Mouse (Mus musculus) gastrocnemius, postnatal 25 days (tissue): Measurements from ENCODE around the gene 4930452B06Rik. TPM values are rescaled to one million over a fixed set of nuclear protein-coding genes. Genes with fewer than 3 reads are reported as not detected.

Experiments
- DNase-seq: peaks from one replicate; pipeline ENCODE4 v3.0.0; 2022
- total RNA-seq, 2 experiments: library from RNA; stranded (reverse); gene quantifications; 1 replicate in 1 of 2; 2 replicates in 1 of 2; pipeline ENCODE4 v1.2.3; 2021

4930452B06Rik gene
- total RNA-seq, 2 experiments from 2014 or later = 0.19 TPM; not detected in 1

GRCm38 (mm10) chr14:8451117-8451516 is 214.9 kb downstream of the 4930452B06Rik start:
- DNase-seq = no peak

- DNase-seq = no peak
Observed at GRCm38 (mm10) chr14:8450342-8450741, 215.7 kb downstream of the 4930452B06Rik start.

DNA sequence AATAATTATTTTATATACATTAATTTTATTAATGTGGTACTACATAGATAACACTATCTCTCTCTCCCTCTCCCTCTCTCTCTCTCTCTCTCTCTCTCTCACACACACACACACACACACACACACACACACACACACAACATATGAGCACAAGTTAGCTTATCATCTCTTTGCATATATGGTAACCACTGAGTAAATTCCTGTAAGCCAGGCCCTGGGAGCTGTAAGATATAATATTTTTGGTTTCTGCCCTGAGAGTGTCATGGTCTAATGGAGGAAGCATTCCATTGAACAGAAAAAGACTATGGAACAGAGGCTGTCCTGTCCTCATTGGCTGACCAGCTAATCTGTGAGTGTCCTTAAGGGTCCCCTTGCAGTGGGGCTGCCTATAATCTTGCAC is 216.7 kb downstream of the 4930452B06Rik start:
- DNase-seq = no peak

GRCm38 (mm10) chr14:8447352-8447751 is 218.7 kb downstream of the 4930452B06Rik start:
- DNase-seq = no peak

- no peak for DNase-seq
Observed at GRCm38 (mm10) chr14:8444363-8444762, 221.7 kb downstream of the 4930452B06Rik start.

GRCm38 (mm10) chr14:8442691-8443090 is 223.3 kb downstream of the 4930452B06Rik start:
- DNase-seq = no peak

DNA sequence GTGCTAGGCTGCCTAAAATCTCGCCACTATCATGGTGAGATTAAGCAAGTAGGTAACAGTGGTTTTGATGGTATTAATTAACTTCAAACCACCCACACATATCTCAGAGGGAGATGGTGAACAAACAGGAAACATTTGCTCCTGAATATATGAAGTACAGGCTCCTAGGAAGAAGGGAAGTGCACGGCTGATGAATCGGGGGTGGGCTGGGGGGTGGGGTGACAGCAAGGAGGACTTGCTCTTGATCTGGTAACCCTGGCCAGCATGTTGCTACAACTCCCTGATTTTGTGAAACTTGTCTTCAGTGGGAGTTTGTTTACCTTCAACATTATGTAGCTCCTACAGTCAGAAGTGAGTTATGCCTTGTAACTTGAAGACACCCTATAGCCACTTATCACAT is 224.4 kb downstream of the 4930452B06Rik start:
- no peak for DNase-seq

- no peak for DNase-seq
Observed at GRCm38 (mm10) chr14:8430611-8431230, 235.3 kb downstream of the 4930452B06Rik start.

- DNase-seq = no peak
Observed at GRCm38 (mm10) chr14:8429767-8430166, 236.3 kb downstream of the 4930452B06Rik start.

- no peak for DNase-seq
Observed at GRCm38 (mm10) chr14:8422833-8423232, 243.2 kb downstream of the 4930452B06Rik start.

- DNase-seq = no peak
Observed at GRCm38 (mm10) chr14:8421199-8421787, 244.7 kb downstream of the 4930452B06Rik start.

DNA sequence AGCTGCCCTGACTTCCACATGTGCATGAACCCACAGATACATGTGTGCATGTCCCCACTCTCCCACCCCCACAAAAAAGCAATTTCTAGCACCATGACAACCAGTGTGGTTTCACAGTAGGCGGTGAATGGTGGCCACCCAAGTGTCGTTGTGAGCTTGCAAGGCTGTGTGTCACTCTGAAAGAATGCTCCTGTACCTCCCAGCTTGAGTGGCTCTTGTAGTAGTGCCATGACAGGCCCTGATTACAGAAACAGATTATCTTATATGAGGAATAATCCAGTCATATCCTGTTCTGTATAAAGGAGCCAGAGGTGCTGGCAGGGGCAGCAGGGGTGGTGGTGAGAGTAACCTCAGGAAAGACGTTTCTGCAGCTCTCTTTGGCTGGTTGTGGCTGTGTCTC is 247.4 kb downstream of the 4930452B06Rik start:
- no peak for DNase-seq

DNA sequence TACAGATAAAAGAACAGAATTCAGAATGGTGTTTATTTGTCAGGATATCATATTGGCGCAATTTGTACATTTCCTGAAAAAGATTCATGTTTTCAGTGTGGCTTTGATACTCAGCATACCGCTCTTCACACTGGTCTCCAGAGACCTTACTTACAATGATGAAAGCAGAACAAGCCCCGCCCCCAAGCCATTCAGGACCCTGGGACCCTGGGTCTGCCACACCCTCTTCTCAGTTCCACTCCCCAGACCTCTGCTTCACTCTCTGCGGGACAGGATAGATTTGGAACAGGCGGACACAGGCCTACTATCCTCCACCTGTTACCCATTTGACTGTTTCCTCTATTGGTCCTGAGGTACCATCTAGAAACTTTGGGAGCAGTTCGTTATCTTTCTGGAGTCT is 260.1 kb downstream of the 4930452B06Rik start:
- no peak for DNase-seq

GRCm38 (mm10) chr14:8403310-8403709 is 262.7 kb downstream of the 4930452B06Rik start:
- DNase-seq = no peak

GRCm38 (mm10) chr14:8398507-8398906 is 267.5 kb downstream of the 4930452B06Rik start:
- no peak for DNase-seq

DNA sequence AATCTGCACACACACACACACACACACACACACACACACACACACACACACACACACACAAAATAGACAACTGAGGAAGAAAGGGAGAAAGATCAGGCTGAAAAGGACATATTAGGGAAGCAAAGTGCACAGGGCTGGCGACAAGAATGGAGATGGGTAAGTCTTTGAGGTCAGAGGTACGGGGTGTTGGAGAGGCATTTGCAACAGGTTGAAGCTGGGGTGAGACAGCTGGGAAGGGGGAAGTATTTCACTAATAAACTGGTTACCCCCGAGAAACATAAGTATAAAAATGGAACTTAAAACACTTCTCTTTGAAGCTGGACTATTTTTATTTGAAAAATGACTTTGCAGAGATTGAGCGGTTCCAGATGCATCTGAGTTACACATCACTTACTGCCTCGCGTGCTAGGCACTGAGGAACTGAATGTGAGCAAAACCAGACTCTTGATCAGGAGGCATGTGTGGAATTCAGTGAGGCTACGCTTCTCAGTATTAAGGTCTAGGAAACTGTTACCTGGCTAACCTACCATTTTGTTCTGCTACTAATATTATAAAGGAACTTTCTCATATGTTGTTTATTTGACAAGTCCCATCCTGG is 270.3 kb downstream of the 4930452B06Rik start:
- no peak for DNase-seq

- DNase-seq = no peak
Observed at GRCm38 (mm10) chr14:8392181-8392825, 273.7 kb downstream of the 4930452B06Rik start.
